Mouse (Mus musculus) erythroblast, embryonic 14.5 days (primary cell): ENCODE data around the gene Lrp2.

Source experiments
- GATA1 ChIP-seq: IDR thresholded peaks from 2 replicates; pipeline ENCODE4 v1.6.1; 2012; ENCODE audit warnings: low read length, inconsistent platforms, mixed read lengths
- TAL1 ChIP-seq: IDR thresholded peaks from 3 replicates; pipeline ENCODE4 v1.6.1; 2012; ENCODE audit warnings: low read length, inconsistent platforms, mixed read lengths

DNA sequence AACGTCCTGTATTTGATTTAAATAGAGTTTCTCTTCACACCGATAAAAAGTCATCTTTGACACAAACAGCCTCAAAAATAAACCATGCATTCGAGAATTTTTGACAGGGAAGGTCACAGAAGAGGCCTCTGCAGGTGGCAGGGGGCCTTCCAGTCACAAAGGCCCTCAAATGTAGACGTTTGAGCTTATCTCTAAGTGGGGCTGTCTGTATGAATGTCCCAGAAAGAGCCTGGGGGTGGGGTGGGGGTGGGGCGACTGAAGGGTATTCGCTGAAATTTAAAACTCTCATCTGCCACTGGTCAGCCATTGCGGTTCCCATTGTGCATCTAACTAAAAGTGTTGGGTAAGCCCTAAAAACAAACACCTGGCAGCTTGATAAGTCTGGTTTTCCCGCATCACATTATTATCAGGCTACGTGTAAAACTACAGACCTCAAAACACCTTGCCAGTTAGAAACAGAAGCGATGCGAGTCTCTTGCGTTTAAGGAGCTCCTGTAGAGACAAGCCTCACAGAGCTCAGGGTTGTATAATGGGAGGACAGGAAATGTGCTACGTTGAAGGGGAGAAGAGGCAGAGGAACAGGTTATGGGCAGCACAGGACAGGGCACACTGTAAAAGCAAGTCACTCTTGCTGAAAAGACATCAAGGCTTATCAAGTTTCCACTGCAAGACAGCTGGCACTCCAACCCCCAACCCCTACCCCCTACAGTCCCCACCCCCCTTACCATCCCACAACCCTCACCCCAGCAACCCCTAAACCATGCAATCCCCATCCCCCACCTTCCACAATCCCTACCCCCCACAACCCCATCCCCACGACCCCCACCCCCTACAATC is 55.0 kb downstream of the Lrp2 start:
- TF ChIP-seq GATA1 (no peak), TAL1 (no peak)
